Mouse (Mus musculus) midbrain, embryonic 13.5 days (tissue): ENCODE results near the gene Spata13. TPM values are rescaled to one million over a fixed set of nuclear protein-coding genes. Genes with fewer than 3 reads are reported as not detected.
A peak's percentile ranks its signal among the peaks of the same experiment; 100 is the strongest.

Experiments used
- ATAC-seq: fragments of 200-750 bp; cut with Nextera tagmentation; 2 replicates; pipeline ENCODE4 v1.8.0; 2017; ENCODE audit warnings: mild to moderate bottlenecking, moderate TSS enrichment, moderate library complexity
- H3K27ac ChIP-seq: fragments of 300-500 bp; sonication (generic); 2 replicates; pipeline ENCODE4 v1.5.1; 2015; ENCODE audit warnings: inconsistent platforms, mild to moderate bottlenecking, moderate library complexity
- H3K27me3 ChIP-seq: fragments of 300-500 bp; sonication (generic); 2 replicates; pipeline ENCODE4 v1.6.1; 2015; ENCODE audit warnings: mild to moderate bottlenecking, inconsistent platforms
- H3K36me3 ChIP-seq: fragments of 300-500 bp; sonication (generic); 2 replicates; pipeline ENCODE4 v1.6.1; 2015; ENCODE audit warnings: mild to moderate bottlenecking, inconsistent platforms
- H3K4me1 ChIP-seq: fragments of 300-500 bp; sonication (generic); replicated peaks from 2 replicates; pipeline ENCODE4 v1.6.1; 2015; ENCODE audit warnings: inconsistent platforms
- H3K4me2 ChIP-seq: fragments of 300-500 bp; sonication (generic); replicated peaks from 2 replicates; pipeline ENCODE4 v1.6.1; 2015; ENCODE audit warnings: moderate library complexity, mild to moderate bottlenecking, inconsistent platforms
- H3K4me3 ChIP-seq: fragments of 300-500 bp; sonication (generic); replicated peaks from 2 replicates; pipeline ENCODE4 v1.5.1; 2015; ENCODE audit warnings: mild to moderate bottlenecking, inconsistent platforms
- H3K9ac ChIP-seq: fragments of 300-500 bp; sonication (generic); replicated peaks from 2 replicates; pipeline ENCODE4 v1.6.1; 2015; ENCODE audit warnings: mild to moderate bottlenecking, inconsistent platforms
- H3K9me3 ChIP-seq: fragments of 300-500 bp; sonication (generic); 2 replicates; pipeline ENCODE4 v1.6.1; 2016; ENCODE audit warnings: mild to moderate bottlenecking, inconsistent platforms
- WGBS: fragments of 180-500 bp; shearing (Covaris S2); methylation state at CpG from one replicate; pipeline ENCODE4 v1.1.7; 2015; 5-methylcytosine and 5-hydroxymethylcytosine counted together
- polyA plus RNA-seq: library from polyadenylated mRNA; unstranded; fragments of >200 nt; fragmentation: Nextera tagmentation; extraction: Ambion mirVana; gene quantifications from 2 replicates; pipeline ENCODE4 v1.2.1, GENCODE M21; 2015

The Spata13 gene
- polyA plus RNA-seq, 1 experiment from 2014 or later: 47.4 TPM

DNA sequence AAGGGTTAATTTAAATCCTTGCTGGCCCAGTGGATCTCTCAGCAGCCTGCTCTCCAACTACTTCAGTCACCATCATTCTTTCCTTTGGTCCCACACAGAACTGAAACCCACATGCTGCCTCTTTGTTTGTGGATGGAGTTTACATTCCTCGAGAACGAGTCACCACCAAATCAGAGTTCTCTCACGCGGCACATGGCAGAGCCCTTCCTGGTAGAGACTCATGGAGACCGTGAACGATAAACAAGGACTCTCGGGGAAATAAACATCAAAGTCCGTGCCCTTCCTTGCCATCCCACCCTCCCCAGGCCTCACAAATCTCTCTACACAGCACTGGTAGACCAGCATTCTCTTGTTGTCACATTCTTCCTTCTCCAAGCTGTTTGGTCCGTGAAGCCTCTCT is 12.7 kb upstream of the Spata13 start:
- Histone ChIP-seq H3K27ac (no peak overlapping the region), H3K36me3 (no peaks in the 10 kb centered on the region), H3K27me3 (no peaks in the 10 kb centered on the region), H3K9me3 (no peaks in the 10 kb centered on the region), H3K4me1 (peaks cover 2% of the 10 kb centered on the region), H3K4me3 (no peak overlapping the region), H3K9ac (no peak overlapping the region), H3K4me2 (no peak overlapping the region)
- ATAC-seq: no peak
- 78% methylated on average over 9 of the region's 9 CpGs for WGBS

DNA sequence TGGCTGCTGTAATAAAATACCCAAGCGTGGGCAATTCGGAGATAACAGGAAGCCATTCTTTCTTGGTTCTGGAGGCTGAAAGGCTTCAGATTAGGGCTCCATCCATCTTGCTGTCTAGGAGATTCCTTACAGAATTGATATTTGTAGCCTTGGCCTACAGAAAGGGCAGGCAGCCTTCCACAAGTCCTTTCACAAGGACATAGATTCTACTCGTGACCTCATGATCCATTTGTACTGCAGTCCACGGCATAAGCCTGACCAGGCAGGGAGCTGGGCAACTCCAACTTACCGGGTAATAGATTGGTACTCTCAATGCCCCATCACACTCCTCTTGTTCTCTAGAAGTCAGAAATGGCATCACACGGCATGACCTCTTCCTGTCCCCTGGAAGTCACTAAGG is 8.3 kb upstream of the Spata13 start:
- 90% methylated on average over 6 of the region's 6 CpGs for WGBS
- no peaks in the 10 kb centered on the region for H3K36me3 ChIP-seq
- H3K27ac ChIP-seq: no peak overlapping the region
- no peak overlapping the region for H3K4me3 ChIP-seq
- no peaks in the 10 kb centered on the region for H3K4me1 ChIP-seq
- H3K9me3 ChIP-seq: no peaks in the 10 kb centered on the region
- no peak overlapping the region for H3K4me2 ChIP-seq
- no peak overlapping the region for H3K9ac ChIP-seq
- ATAC-seq: no peak
- H3K27me3 ChIP-seq: no peaks in the 10 kb centered on the region

DNA sequence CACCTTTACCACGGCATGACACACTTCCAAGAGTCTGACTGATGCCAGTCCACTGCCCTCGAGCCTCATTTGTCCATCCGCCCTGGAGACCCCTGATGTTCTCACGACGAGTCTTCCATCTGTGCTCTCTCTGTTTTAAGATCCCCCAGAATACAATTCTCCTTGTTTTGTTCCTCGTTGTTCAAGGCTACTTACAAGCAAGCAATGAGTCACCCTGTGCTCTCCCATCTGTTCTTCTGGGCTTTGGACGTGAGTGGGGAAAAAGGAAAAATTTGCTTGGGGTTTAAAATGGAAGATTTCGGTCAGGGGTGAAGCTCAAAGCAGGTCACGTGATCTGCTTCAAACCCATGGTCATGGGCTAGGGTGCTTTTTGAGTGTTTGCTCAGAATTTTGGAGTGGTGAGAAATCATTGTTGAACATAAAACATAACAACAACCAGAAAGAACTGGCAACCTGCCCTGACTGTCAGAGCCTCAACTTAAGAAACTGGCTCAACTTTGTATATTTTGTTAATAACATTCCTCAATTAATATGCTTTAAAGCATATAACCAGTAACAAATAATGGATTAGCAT is 3.8 kb upstream of the Spata13 start:
- Histone ChIP-seq H3K27me3 (no peaks in the 10 kb centered on the region), H3K9ac (no peak overlapping the region), H3K36me3 (no peaks in the 10 kb centered on the region), H3K9me3 (no peaks in the 10 kb centered on the region), H3K4me2 (no peak overlapping the region), H3K4me3 (no peak overlapping the region), H3K4me1 (peaks cover 6% of the 10 kb centered on the region), H3K27ac (no peak overlapping the region)
- 81% methylated on average over 9 of the region's 9 CpGs for WGBS
- ATAC-seq: no peak

DNA sequence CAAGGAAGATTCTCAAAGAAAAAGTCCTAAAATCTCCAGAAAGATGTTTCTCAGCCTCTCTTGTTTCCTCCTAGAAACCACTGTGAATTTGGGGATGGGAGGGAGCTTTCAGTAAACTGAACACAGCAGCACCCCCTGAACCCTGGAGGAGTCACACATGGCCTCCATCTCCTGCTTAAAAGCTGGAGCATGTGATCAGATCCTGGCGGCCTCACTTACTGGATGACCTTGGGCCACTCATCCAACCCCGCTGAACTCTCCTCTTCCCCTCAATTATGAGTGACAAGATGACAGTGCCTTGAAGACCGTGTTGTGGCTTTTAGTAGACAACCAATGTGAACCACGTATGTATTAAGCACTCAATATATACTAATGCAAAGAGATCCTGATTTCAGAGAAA is 2.8 kb upstream of the Spata13 start:
- Histone ChIP-seq H3K4me3 (no peak overlapping the region), H3K36me3 (no peaks in the 10 kb centered on the region), H3K27me3 (no peaks in the 10 kb centered on the region), H3K4me2 (no peak overlapping the region), H3K9me3 (no peaks in the 10 kb centered on the region), H3K27ac (no peak overlapping the region), H3K9ac (no peak overlapping the region), H3K4me1 (peaks cover 16% of the 10 kb centered on the region)
- WGBS: 76% methylated on average over 4 of the region's 4 CpGs
- no peak for ATAC-seq

DNA sequence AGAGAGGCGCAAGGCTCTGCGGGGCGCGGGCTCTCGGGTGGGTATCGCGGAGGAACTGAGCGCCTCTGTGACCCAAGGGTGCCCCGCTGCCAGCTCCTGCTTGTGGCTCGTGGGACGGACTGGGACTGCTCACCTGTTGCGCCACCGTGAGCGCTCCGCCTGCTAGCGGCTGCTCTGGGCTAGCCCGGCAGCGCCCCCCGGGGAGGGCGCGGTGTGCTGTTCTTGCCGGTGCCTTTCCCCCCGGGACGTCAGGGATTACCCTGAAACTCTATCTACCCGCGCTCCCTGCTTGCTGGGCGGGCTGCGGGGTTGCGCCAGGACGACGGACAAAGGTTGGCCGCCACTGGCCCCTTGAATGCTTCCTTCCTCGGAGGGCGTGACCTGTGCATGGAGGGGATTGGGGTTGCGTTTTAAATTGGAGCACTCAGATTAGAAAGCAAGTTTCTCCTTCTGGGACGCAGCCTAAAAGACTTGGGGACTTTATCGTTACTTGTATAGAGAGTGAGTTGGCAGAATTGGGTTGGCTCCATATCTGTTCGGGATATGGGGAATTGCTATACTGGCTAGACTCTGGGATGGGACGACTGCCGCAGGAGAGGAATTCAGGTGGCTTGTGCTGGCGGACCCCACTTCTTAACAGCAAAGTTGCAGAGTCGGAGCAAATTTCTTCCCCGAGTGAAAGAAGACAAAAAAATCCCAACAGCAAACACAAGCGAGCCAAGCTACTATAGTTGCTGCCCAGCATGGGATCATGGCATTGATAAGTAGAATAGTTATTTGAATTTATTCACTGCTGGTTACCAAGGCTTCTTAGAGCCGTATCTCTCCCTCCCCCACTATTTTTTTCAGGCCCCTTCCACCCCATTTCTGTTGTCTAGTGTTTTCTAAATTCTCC is 1.3 kb downstream of the Spata13 start:
- Histone ChIP-seq H3K27me3 (no peaks in the 10 kb centered on the region), H3K4me1 (peaks cover 55% of the 10 kb centered on the region), H3K27ac (peak overlapping the region; percentile 79), H3K4me3 (peak overlapping the region; percentile 76), H3K9ac (peak overlapping the region; percentile 82), H3K4me2 (peak overlapping the region; percentile 90), H3K9me3 (no peaks in the 10 kb centered on the region), H3K36me3 (no peaks in the 10 kb centered on the region)
- ATAC-seq: peak; percentile 52
- WGBS: under 1% methylated on average over 45 of the region's 45 CpGs

DNA sequence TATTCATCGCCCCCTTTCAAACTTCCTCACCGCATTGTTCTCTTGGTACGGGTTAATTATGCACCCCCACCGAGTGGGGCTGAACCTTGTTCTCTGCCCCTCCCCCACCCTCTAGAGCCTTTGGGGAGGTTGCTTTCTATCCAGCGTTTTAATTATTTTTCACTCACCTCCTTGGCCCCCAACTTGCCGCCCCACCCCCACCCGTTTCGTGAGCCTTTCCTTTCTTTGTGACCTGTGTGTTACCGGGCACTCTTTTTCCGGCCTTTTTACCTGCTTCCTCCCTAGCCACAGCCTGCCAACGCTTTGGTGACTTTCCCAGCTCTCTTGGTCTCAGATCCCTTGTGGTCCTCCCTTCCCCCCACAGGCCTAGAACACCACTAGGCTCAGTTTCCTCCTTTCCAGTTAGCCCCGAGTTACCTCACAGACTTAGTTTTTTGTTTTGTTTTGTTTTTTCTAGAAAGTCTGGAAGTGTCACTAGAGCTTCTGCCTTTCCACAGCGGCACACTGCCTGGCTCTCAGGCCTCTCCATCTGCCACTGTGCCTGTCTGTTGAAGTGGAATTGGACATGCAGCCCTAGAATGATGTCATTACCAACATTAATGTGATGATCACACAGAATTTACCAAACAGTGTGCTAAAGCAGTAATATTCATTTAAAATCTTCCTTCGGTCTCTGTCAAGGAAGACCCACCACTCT is 2.3 kb downstream of the Spata13 start:
- H3K4me3 ChIP-seq: peak overlapping the region; percentile 76
- H3K4me2 ChIP-seq: peak overlapping the region; percentile 90
- H3K9ac ChIP-seq: peak overlapping the region; percentile 82; the same call in 1 of the 2 replicates
- H3K4me1 ChIP-seq: peaks cover 63% of the 10 kb centered on the region
- 5% methylated on average over 14 of the region's 14 CpGs for WGBS
- no peaks in the 10 kb centered on the region for H3K27me3 ChIP-seq
- no peaks in the 10 kb centered on the region for H3K36me3 ChIP-seq
- peak overlapping the region; percentile 79; the same call in 1 of the 2 replicates for H3K27ac ChIP-seq
- no peak for ATAC-seq
- no peaks in the 10 kb centered on the region for H3K9me3 ChIP-seq

DNA sequence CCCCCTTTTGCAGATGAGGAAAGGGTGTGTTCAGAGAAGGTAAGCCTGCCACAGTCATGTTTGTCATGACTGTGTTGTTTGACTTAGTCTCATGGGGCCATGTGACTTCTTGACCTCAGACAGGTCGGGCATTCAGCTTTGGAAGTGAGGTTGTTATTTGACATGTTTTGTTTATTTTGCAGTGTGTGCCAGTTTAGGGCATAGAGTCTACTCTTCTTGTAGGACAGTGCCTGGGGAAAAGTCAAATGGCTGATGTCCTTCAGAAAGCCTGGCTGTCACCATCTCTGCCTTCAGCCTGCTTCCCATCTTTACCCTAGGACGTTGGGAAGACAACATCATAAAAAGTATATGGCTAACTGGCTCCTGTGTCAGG is 2.8 kb downstream of the Spata13 start:
- no peak for ATAC-seq
- peak overlapping the region; percentile 76 for H3K4me3 ChIP-seq
- peaks cover 68% of the 10 kb centered on the region for H3K4me1 ChIP-seq
- WGBS: 13% methylated on average over 2 of the region's 2 CpGs
- H3K36me3 ChIP-seq: no peaks in the 10 kb centered on the region
- peak overlapping the region; percentile 90 for H3K4me2 ChIP-seq
- no peaks in the 10 kb centered on the region for H3K9me3 ChIP-seq
- no peak overlapping the region for H3K27ac ChIP-seq
- H3K27me3 ChIP-seq: no peaks in the 10 kb centered on the region
- 0 out of 2 replicates have a peak overlapping the region, but pooled peaks have one; percentile 82 for H3K9ac ChIP-seq

DNA sequence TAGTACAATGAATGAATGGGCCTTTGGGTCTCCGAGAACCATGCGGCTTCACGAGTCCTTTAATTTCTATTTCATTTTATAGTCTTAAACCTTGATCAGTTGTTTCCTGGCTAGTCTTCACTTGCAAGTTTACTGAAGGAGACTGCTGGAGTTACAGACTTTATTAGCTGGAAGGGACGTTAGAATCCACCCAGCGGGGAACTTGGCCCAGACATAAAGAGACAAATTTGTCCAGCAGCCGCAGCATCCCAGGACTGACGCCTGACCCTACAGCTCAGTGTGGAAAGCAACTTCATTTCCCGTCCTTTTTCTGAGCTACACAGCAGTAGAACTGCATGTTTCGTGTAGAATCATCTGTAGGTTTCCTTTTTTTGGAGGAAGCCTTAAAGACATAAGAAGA is 3.2 kb downstream of the Spata13 start:
- no peaks in the 10 kb centered on the region for H3K9me3 ChIP-seq
- H3K27me3 ChIP-seq: no peaks in the 10 kb centered on the region
- no peaks in the 10 kb centered on the region for H3K36me3 ChIP-seq
- H3K27ac ChIP-seq: no peak overlapping the region
- ATAC-seq: no peak
- WGBS: 49% methylated on average over 9 of the region's 9 CpGs
- H3K4me1 ChIP-seq: peaks cover 72% of the 10 kb centered on the region
- 0 out of 2 replicates have a peak overlapping the region, but pooled peaks have one; percentile 8 for H3K9ac ChIP-seq
- peak overlapping the region; percentile 90 for H3K4me2 ChIP-seq
- H3K4me3 ChIP-seq: peak overlapping the region; percentile 76

DNA sequence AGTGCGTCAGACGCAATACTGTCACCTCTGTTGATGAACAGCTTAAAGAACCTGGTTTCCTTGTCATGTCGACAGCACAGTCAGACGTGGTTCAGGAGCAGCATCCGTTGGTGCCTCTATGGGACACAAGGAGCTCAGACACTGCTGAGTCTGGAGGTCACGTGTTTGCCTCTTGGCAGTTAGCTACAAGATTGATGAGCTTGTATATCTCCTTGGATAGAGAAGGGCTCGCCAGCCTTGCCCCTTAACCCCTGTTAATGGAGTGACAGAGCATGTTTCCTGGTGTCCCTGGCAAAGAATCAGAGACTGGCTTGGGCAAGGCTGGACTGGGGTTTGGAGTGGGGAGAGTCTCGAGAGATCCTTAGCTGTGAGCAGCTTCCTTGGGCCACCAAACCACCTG is 4.4 kb downstream of the Spata13 start:
- Histone ChIP-seq H3K27ac (no peak overlapping the region), H3K4me1 (peaks cover 84% of the 10 kb centered on the region), H3K36me3 (no peaks in the 10 kb centered on the region), H3K9me3 (no peaks in the 10 kb centered on the region), H3K9ac (no peak overlapping the region), H3K4me3 (no peak overlapping the region), H3K4me2 (peak overlapping the region; percentile 90; the same call in 1 of the 2 replicates), H3K27me3 (no peaks in the 10 kb centered on the region)
- ATAC-seq: no peak
- 80% methylated on average over 8 of the region's 8 CpGs for WGBS

DNA sequence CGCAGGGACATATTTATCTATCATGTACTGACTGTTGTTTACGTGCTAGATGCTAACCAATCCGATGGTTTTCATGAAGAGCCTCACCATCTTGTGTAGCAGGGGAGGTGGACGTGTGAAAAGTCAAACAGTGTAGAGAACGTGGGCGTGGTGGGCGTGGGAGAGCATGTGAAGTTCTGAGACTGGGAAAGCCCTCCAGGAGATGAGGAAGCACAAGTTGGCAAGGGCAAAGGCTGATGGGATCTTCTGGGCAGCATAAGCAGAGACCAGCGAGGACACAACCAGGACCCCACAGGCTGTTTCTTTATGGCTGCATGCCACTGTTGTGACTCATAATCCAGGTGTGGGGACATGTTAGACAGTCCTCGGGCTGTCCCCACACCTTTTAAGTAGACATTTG is 5.4 kb downstream of the Spata13 start:
- H3K27me3 ChIP-seq: no peaks in the 10 kb centered on the region
- ATAC-seq: no peak
- H3K9ac ChIP-seq: no peak overlapping the region
- H3K4me2 ChIP-seq: no peak overlapping the region
- no peaks in the 10 kb centered on the region for H3K9me3 ChIP-seq
- no peak overlapping the region for H3K27ac ChIP-seq
- WGBS: 93% methylated on average over 9 of the region's 9 CpGs
- no peaks in the 10 kb centered on the region for H3K36me3 ChIP-seq
- no peak overlapping the region for H3K4me3 ChIP-seq
- H3K4me1 ChIP-seq: peaks cover 89% of the 10 kb centered on the region

DNA sequence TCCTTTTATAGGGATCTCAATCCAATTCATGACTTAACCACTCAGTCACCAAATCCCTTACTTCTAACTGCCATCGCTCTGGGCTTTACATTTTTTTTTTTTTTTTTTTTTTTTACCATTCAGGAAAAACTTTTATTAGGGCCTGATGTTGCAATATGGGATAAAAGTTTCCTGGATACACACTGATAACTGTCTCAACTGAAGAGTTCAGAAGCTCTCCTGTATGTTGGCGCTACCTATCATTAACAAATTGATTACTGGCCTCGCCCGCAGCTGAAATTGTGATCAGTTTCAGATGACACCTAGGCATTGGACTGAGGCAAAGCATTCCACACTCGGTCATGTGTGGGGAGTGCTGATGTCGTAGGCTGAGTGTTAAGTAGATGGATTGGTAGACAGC is 7.3 kb downstream of the Spata13 start:
- Histone ChIP-seq H3K4me1 (peaks cover 92% of the 10 kb centered on the region), H3K4me3 (no peak overlapping the region), H3K9ac (no peak overlapping the region), H3K36me3 (no peaks in the 10 kb centered on the region), H3K9me3 (no peaks in the 10 kb centered on the region), H3K27ac (no peak overlapping the region), H3K4me2 (no peak overlapping the region), H3K27me3 (no peaks in the 10 kb centered on the region)
- no peak for ATAC-seq
- 70% methylated on average over 6 of the region's 6 CpGs for WGBS

DNA sequence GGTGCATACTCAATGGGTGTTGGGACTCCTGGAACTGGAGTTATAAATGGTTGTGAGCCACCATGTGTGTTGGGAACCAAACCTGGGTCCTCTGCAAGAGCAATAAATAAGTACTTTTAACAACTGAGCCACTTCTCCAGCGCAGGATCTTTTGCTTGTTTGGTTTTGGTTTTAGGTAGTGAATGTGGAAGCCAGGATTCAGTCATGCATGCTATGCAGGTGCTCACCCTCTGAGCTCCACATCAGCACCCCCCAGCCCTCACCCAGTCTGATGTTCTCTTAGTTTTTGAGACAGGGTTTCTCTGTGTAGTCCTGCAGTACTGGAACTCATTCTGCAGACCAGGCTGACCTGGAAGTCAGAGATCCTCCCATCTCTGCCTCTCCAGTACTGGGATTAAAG is 8.3 kb downstream of the Spata13 start:
- no peak overlapping the region for H3K4me3 ChIP-seq
- no peak overlapping the region; the same call in 1 of the 2 replicates for H3K9ac ChIP-seq
- H3K4me1 ChIP-seq: peaks cover 88% of the 10 kb centered on the region
- no peaks in the 10 kb centered on the region for H3K36me3 ChIP-seq
- H3K4me2 ChIP-seq: no peak overlapping the region; the same call in 1 of the 2 replicates
- 62% methylated on average over 1 of the region's 1 CpGs for WGBS
- peak overlapping the region; percentile 88 for H3K27ac ChIP-seq
- no peak for ATAC-seq
- no peaks in the 10 kb centered on the region for H3K27me3 ChIP-seq
- no peaks in the 10 kb centered on the region for H3K9me3 ChIP-seq
